Mouse (Mus musculus): ENCODE data around the gene B3gnt6. TPM values are rescaled to one million over a fixed set of nuclear protein-coding genes. Genes with fewer than 3 reads are reported as not detected.

B3gnt6 gene
- polyA plus RNA-seq, 1 experiment from 2014 or later = 0.63 TPM

GRCm38 (mm10) chr7:98185326-98185725, 14.0 kb downstream of the B3gnt6 start:
- H3K27me3 ChIP-seq (ENCODE audit: control insufficient read depth, insufficient read depth, low read length) = no peaks in the 10 kb centered on the region
- 44% methylated on average over 6 of the region's 6 CpGs for WGBS
- 0 out of 2 replicates have a peak, but pooled peaks cover 3% of the 10 kb centered on the region for H3K4me1 ChIP-seq (ENCODE audit: control insufficient read depth, insufficient read depth, low read length)
- ATAC-seq (ENCODE audit: low read depth) = peak; percentile 28; the same call in 1 of the 2 replicates
- H3K9me3 ChIP-seq (ENCODE audit: control insufficient read depth, low read length) = no peaks in the 10 kb centered on the region
- no peak overlapping the region for H3K4me2 ChIP-seq (ENCODE audit: low read depth, low read length)
- H3K9ac ChIP-seq (replicated peaks; ENCODE audit: low read depth, low read length) = no peak overlapping the region
- H3K36me3 ChIP-seq (ENCODE audit: control insufficient read depth, insufficient read depth, low read length) = no peaks in the 10 kb centered on the region
- H3K27ac ChIP-seq (ENCODE audit: low read depth, low read length) = peak overlapping the region; percentile 66
- H3K4me3 ChIP-seq (ENCODE audit: low read depth, low read length) = no peak overlapping the region

- peak overlapping the region; percentile 52 for H3K4me2 ChIP-seq (ENCODE audit: low read depth, low read length)
- peak overlapping the region; percentile 68 for H3K9ac ChIP-seq (replicated peaks; ENCODE audit: low read depth, low read length)
- no peaks in the 10 kb centered on the region for H3K27me3 ChIP-seq (ENCODE audit: control insufficient read depth, insufficient read depth, low read length)
- ATAC-seq (ENCODE audit: low read depth) = peak; percentile 54
- H3K4me3 ChIP-seq (ENCODE audit: low read depth, low read length) = peak overlapping the region; percentile 86
- H3K4me1 ChIP-seq (ENCODE audit: control insufficient read depth, insufficient read depth, low read length) = peaks cover 6% of the 10 kb centered on the region; the same call in 1 of the 2 replicates
- H3K27ac ChIP-seq (ENCODE audit: low read depth, low read length) = no peak overlapping the region
- H3K9me3 ChIP-seq (ENCODE audit: control insufficient read depth, low read length) = no peaks in the 10 kb centered on the region
- 76% methylated on average over 5 of the region's 5 CpGs for WGBS
- no peaks in the 10 kb centered on the region for H3K36me3 ChIP-seq (ENCODE audit: control insufficient read depth, insufficient read depth, low read length)
These were observed 20.6 kb downstream of the B3gnt6 start for GRCm38 (mm10) chr7:98178560-98179231.

DNA sequence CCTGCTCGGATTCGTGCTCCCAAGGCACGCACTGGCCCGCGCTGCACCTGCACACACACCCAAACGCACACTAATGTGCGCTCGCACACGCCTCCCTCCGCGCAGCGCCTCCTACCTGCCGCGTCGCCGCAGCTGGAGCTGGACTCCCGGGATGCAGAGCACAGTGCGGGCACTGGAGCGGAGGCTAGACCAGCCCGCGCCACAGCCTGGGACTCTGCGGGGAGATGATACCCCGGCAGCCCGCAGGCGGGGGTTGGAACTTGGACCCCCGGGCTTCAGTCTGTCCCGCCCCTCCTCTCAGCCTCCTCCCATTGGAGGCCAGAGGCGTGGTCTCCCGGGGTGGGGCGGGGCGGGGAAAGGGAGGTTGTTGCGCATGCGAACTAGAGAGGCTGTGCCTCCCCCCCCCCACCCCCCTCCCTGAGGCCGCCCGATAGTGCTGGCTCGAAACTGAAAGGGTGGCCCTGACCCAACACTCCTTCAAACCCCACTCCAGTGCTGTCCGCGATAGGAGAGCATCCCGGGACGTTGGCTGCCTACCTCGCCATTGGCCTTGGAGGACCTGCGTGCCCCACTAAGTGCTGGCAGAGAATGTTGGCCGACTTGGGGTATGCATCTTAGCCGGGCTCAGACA, 21.2 kb downstream of the B3gnt6 start, which contains the start of gene Capn5:
TSS of gene Capn5 (minus strand) at position 346 of the 631 bp plus-strand sequence.
- peak; percentile 87 for ATAC-seq (ENCODE audit: low read depth)
- WGBS = 2% methylated on average over 42 of the region's 44 CpGs
- Histone ChIP-seq H3K9me3 (ENCODE audit: control insufficient read depth, low read length) (no peaks in the 10 kb centered on the region), H3K27ac (ENCODE audit: low read depth, low read length) (no peak within 1 kb of the TSS), H3K27me3 (ENCODE audit: control insufficient read depth, insufficient read depth, low read length) (no peaks in the 10 kb centered on the region), H3K4me2 (ENCODE audit: low read depth, low read length) (peak within 1 kb of the TSS; percentile 52), H3K36me3 (ENCODE audit: control insufficient read depth, insufficient read depth, low read length) (no peaks in the 10 kb centered on the region), H3K4me3 (ENCODE audit: low read depth, low read length) (peak within 1 kb of the TSS; percentile 86), H3K9ac (replicated peaks; ENCODE audit: low read depth, low read length) (peak within 1 kb of the TSS; percentile 68), H3K4me1 (ENCODE audit: control insufficient read depth, insufficient read depth, low read length) (peaks cover 6% of the 10 kb centered on the region; the same call in 1 of the 2 replicates)

DNA sequence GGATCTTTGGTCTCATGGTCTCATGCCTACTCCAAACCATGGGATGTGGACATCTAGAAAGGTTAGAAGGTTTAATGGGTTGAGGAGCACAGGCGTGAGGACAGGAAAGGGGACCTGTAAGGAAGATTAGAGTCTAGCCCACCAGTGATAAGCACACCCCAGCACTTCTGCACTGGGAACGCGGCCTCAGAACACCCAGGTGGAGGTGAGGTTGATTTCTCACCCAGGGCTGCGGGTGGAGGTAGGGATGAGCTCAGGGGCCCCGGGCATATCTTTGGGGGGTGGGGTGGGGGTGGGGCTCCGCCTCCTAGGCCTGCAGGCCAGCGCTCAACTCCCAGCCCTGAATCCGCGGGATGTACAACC, 21.7 kb downstream of the B3gnt6 start:
- H3K36me3 ChIP-seq (ENCODE audit: control insufficient read depth, insufficient read depth, low read length) = no peaks in the 10 kb centered on the region
- H3K9me3 ChIP-seq (ENCODE audit: control insufficient read depth, low read length) = no peaks in the 10 kb centered on the region
- peak overlapping the region; percentile 86 for H3K4me3 ChIP-seq (ENCODE audit: low read depth, low read length)
- no peak; the same call in 1 of the 2 replicates for ATAC-seq (ENCODE audit: low read depth)
- 5% methylated on average over 9 of the region's 9 CpGs for WGBS
- peak overlapping the region; percentile 52 for H3K4me2 ChIP-seq (ENCODE audit: low read depth, low read length)
- H3K9ac ChIP-seq (replicated peaks; ENCODE audit: low read depth, low read length) = peak overlapping the region; percentile 68
- H3K4me1 ChIP-seq (ENCODE audit: control insufficient read depth, insufficient read depth, low read length) = peaks cover 6% of the 10 kb centered on the region; the same call in 1 of the 2 replicates
- H3K27me3 ChIP-seq (ENCODE audit: control insufficient read depth, insufficient read depth, low read length) = no peaks in the 10 kb centered on the region
- no peak overlapping the region for H3K27ac ChIP-seq (ENCODE audit: low read depth, low read length)

GRCm38 (mm10) chr7:98177071-98177485, 22.2 kb downstream of the B3gnt6 start:
- peak; percentile 10; the same call in 1 of the 2 replicates for ATAC-seq (ENCODE audit: low read depth)
- Histone ChIP-seq H3K9me3 (ENCODE audit: control insufficient read depth, low read length) (no peaks in the 10 kb centered on the region), H3K9ac (replicated peaks; ENCODE audit: low read depth, low read length) (peak overlapping the region; percentile 68; the same call in 1 of the 2 replicates), H3K4me1 (ENCODE audit: control insufficient read depth, insufficient read depth, low read length) (peaks cover 6% of the 10 kb centered on the region; the same call in 1 of the 2 replicates), H3K27me3 (ENCODE audit: control insufficient read depth, insufficient read depth, low read length) (no peaks in the 10 kb centered on the region), H3K36me3 (ENCODE audit: control insufficient read depth, insufficient read depth, low read length) (no peaks in the 10 kb centered on the region), H3K27ac (ENCODE audit: low read depth, low read length) (no peak overlapping the region), H3K4me2 (ENCODE audit: low read depth, low read length) (peak overlapping the region; percentile 52), H3K4me3 (ENCODE audit: low read depth, low read length) (peak overlapping the region; percentile 86)
- 58% methylated on average over 2 of the region's 2 CpGs for WGBS

DNA sequence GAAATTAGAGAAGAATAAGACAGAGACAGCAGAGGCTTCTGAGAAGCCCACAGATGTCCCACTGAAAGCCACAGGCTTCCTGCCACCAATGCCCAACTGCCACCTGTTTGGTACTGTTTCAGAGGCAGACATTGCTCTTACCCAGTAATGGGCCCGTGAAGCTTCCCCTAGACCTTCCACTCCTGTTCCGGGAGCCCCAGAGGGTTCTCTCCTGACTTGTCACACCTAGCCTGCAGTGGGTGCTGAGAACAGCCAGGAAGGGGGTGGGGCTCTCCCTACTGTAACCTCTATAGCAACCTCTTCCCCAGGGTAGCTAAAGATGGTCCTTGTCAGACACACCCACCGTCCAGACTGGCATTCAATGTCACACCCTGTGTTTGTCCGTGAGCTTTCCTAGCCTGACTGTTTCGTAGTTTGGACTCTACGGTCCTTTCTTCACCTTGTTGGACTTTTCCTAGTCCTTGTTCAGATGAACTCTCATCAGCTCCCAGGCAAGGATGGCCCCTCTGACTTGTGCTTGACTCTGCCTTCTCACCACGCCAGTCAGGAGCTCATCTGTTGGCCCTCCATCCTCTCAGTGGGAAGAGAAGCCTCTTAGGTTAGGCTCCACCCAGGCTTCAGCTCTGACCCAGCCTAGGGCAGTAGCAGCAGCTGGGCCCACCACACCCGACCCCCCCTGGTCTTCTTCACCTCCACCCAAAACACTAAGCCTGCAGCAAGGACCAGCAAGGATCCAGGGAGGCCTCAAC, 22.8 kb downstream of the B3gnt6 start:
- 82% methylated on average over 8 of the region's 8 CpGs for WGBS
- no peak for ATAC-seq (ENCODE audit: low read depth)
- H3K36me3 ChIP-seq (ENCODE audit: control insufficient read depth, insufficient read depth, low read length) = no peaks in the 10 kb centered on the region
- no peaks in the 10 kb centered on the region for H3K9me3 ChIP-seq (ENCODE audit: control insufficient read depth, low read length)
- no peak overlapping the region for H3K27ac ChIP-seq (ENCODE audit: low read depth, low read length)
- peaks cover 6% of the 10 kb centered on the region; the same call in 1 of the 2 replicates for H3K4me1 ChIP-seq (ENCODE audit: control insufficient read depth, insufficient read depth, low read length)
- 0 out of 2 replicates have a peak overlapping the region, but pooled peaks have one; percentile 68 for H3K9ac ChIP-seq (replicated peaks; ENCODE audit: low read depth, low read length)
- peak overlapping the region; percentile 52 for H3K4me2 ChIP-seq (ENCODE audit: low read depth, low read length)
- H3K4me3 ChIP-seq (ENCODE audit: low read depth, low read length) = peak overlapping the region; percentile 86; the same call in 1 of the 2 replicates
- H3K27me3 ChIP-seq (ENCODE audit: control insufficient read depth, insufficient read depth, low read length) = no peaks in the 10 kb centered on the region

GRCm38 (mm10) chr7:98174883-98175755, 24.2 kb downstream of the B3gnt6 start:
- Histone ChIP-seq H3K36me3 (ENCODE audit: control insufficient read depth, insufficient read depth, low read length) (no peaks in the 10 kb centered on the region), H3K4me1 (ENCODE audit: control insufficient read depth, insufficient read depth, low read length) (peaks cover 6% of the 10 kb centered on the region; the same call in 1 of the 2 replicates), H3K9me3 (ENCODE audit: control insufficient read depth, low read length) (no peaks in the 10 kb centered on the region), H3K4me2 (ENCODE audit: low read depth, low read length) (no peak overlapping the region), H3K4me3 (ENCODE audit: low read depth, low read length) (no peak overlapping the region), H3K27me3 (ENCODE audit: control insufficient read depth, insufficient read depth, low read length) (no peaks in the 10 kb centered on the region), H3K27ac (ENCODE audit: low read depth, low read length) (no peak overlapping the region), H3K9ac (replicated peaks; ENCODE audit: low read depth, low read length) (no peak overlapping the region)
- no peak for ATAC-seq (ENCODE audit: low read depth)
- 89% methylated on average over 4 of the region's 4 CpGs for WGBS

GRCm38 (mm10) chr7:98173408-98173807, 25.9 kb downstream of the B3gnt6 start:
- ATAC-seq (ENCODE audit: low read depth) = no peak
- H3K27me3 ChIP-seq (ENCODE audit: control insufficient read depth, insufficient read depth, low read length) = no peaks in the 10 kb centered on the region

More at GRCm38 (mm10) chr7:98173408-98173807, 25.9 kb downstream of the B3gnt6 start:
- WGBS = 55% methylated on average over 4 of the region's 4 CpGs
- Histone ChIP-seq H3K9me3 (ENCODE audit: control insufficient read depth, low read length) (no peaks in the 10 kb centered on the region), H3K4me1 (ENCODE audit: control insufficient read depth, insufficient read depth, low read length) (peaks cover 6% of the 10 kb centered on the region; the same call in 1 of the 2 replicates), H3K27ac (ENCODE audit: low read depth, low read length) (no peak overlapping the region), H3K4me3 (ENCODE audit: low read depth, low read length) (no peak overlapping the region), H3K36me3 (ENCODE audit: control insufficient read depth, insufficient read depth, low read length) (no peaks in the 10 kb centered on the region), H3K4me2 (ENCODE audit: low read depth, low read length) (no peak overlapping the region), H3K9ac (replicated peaks; ENCODE audit: low read depth, low read length) (no peak overlapping the region)
